Mouse (Mus musculus) ES-E14 (cell line): ENCODE results near the gene Ush2a. TPM values are rescaled to one million over a fixed set of nuclear protein-coding genes. Genes with fewer than 3 reads are reported as not detected.
A peak's percentile ranks its signal among the peaks of the same experiment; 100 is the strongest.

Experiments used
- DNase-seq: peaks from one replicate; pipeline ENCODE4 v3.0.0-alpha.2; 2013; ENCODE audit warnings: low read depth, low spot score
- H3K27ac ChIP-seq: 2 replicates; pipeline ENCODE4 v1.5.1; 2012; ENCODE audit warnings: low read depth, mild to moderate bottlenecking, low read length, moderate library complexity, mixed read lengths; ENCODE audit not compliant: poor library complexity, insufficient read depth, severe bottlenecking
- H3K36me3 ChIP-seq: 2 replicates; pipeline ENCODE4 v1.6.1; 2012; ENCODE audit warnings: mild to moderate bottlenecking, low read length, moderate library complexity, mixed read lengths; ENCODE audit not compliant: control insufficient read depth, poor library complexity, insufficient read depth, severe bottlenecking
- H3K4me1 ChIP-seq, 2 experiments: fragments of 150-350 bp in 1 of 2; sonication (generic) in 1 of 2; 2 replicates each; pipeline ENCODE4 v1.6.1; 2012; ENCODE audit warnings: low read length in 2 of 2, mild to moderate bottlenecking in 1 of 2, mixed read lengths in 1 of 2; ENCODE audit not compliant: control insufficient read depth in 2 of 2, insufficient read depth in 2 of 2, poor library complexity in 1 of 2
- H3K4me3 ChIP-seq, 2 experiments: fragments of 150-350 bp in 1 of 2; sonication (generic) in 1 of 2; 2 replicates each; pipeline ENCODE4 v1.5.1; 2012; ENCODE audit warnings: low read length in 2 of 2, low read depth in 1 of 2, mild to moderate bottlenecking in 1 of 2, mixed read lengths in 1 of 2; ENCODE audit not compliant: insufficient read depth in 1 of 2, poor library complexity in 1 of 2, severe bottlenecking in 1 of 2
- H3K9ac ChIP-seq: 2 replicates; pipeline ENCODE4 v1.6.1; 2012; ENCODE audit warnings: low read depth, mild to moderate bottlenecking, low read length, mixed read lengths; ENCODE audit not compliant: poor library complexity, insufficient read depth, severe bottlenecking
- H3K9me3 ChIP-seq: fragments of 150-350 bp; sonication (generic); 2 replicates; pipeline ENCODE4 v1.6.1; 2012; ENCODE audit warnings: low read depth, mild to moderate bottlenecking, low read length; ENCODE audit not compliant: control insufficient read depth, insufficient read depth
- CHD2 ChIP-seq: IDR thresholded peaks from 2 replicates; pipeline ENCODE4 v1.6.1; 2014; ENCODE audit warnings: mild to moderate bottlenecking, low read depth, low read length, inconsistent platforms
- HCFC1 ChIP-seq: IDR thresholded peaks from 2 replicates; pipeline ENCODE4 v1.6.1; 2012; ENCODE audit warnings: low read length, inconsistent platforms, borderline replicate concordance; ENCODE audit not compliant: insufficient read depth
- MAFK ChIP-seq: IDR thresholded peaks from 2 replicates; pipeline ENCODE4 v1.6.1; 2014; ENCODE audit warnings: mild to moderate bottlenecking, low read depth, low read length, inconsistent platforms; ENCODE audit not compliant: insufficient read depth
- ZC3H11A ChIP-seq: IDR thresholded peaks from 2 replicates; pipeline ENCODE4 v1.6.1; 2012; ENCODE audit warnings: low read depth, mild to moderate bottlenecking, inconsistent platforms, low read length, borderline replicate concordance
- ZNF384 ChIP-seq: IDR thresholded peaks from 2 replicates; pipeline ENCODE4 v1.6.1; 2012; ENCODE audit warnings: low read depth, low read length, inconsistent platforms
- in situ Hi-C, 2 experiments: fragments of 600-800 bp; cut with MboI; formaldehyde crosslinking; loops; one replicate each; pipeline ENCODE4 v1.15.1; 2025; ENCODE audit warnings: low sequenced_read_pairs in 2 of 2, inconsistent platforms in 1 of 2; ENCODE audit not compliant: unreplicated experiment in 2 of 2
- total RNA-seq: library from RNA; depleted of rRNA; stranded (reverse); fragments of 300-350 nt; gene quantifications from 2 replicates; pipeline ENCODE4 v1.2.3, GENCODE M21; 2012

The Ush2a gene
- total RNA-seq, 1 experiment, result 0.22 TPM

GRCm38 (mm10) chr1:188675511-188675863 is 413.7 kb downstream of the Ush2a start:
- Histone ChIP-seq H3K4me3 (no peak overlapping the region), H3K4me1 (no peaks in the 10 kb centered on the region), H3K27ac (no peak overlapping the region), H3K36me3 (no peaks in the 10 kb centered on the region), H3K9me3 (no peaks in the 10 kb centered on the region), H3K9ac (no peak overlapping the region)
- TF ChIP-seq ZNF384 (no peak), CHD2 (no peak), MAFK (no peak)
- in situ Hi-C loops, result no loop called here
- DNase-seq, result no peak

- TF ChIP-seq ZC3H11A (no peak), HCFC1 (no peak), CHD2 (no peak), MAFK (no peak), ZNF384 (no peak)
- H3K4me1 ChIP-seq, result no peaks in the 10 kb centered on the region
- H3K9me3 ChIP-seq, result no peaks in the 10 kb centered on the region
- H3K9ac ChIP-seq, result no peak overlapping the region
- DNase-seq, result no peak
- H3K27ac ChIP-seq, result no peak overlapping the region
- H3K36me3 ChIP-seq, result no peaks in the 10 kb centered on the region
- no peak overlapping the region for H3K4me3 ChIP-seq
- in situ Hi-C loops, result no loop called here
Measured at GRCm38 (mm10) chr1:188678189-188678588, 416.4 kb downstream of the Ush2a start.

- Histone ChIP-seq H3K4me1 (no peaks in the 10 kb centered on the region), H3K4me3 (no peak overlapping the region), H3K27ac (no peak overlapping the region), H3K9me3 (no peaks in the 10 kb centered on the region), H3K9ac (no peak overlapping the region), H3K36me3 (no peaks in the 10 kb centered on the region)
- TF ChIP-seq ZC3H11A (no peak), CHD2 (no peak), HCFC1 (no peak), MAFK (no peak)
- in situ Hi-C loops, result no loop called here
- DNase-seq, result no peak
Measured at GRCm38 (mm10) chr1:188686362-188686761, 424.5 kb downstream of the Ush2a start.

- no peaks in the 10 kb centered on the region for H3K9me3 ChIP-seq
- no peak overlapping the region for H3K9ac ChIP-seq
- DNase-seq, result no peak
- H3K4me3 ChIP-seq, result no peak overlapping the region
- H3K4me1 ChIP-seq, result no peaks in the 10 kb centered on the region
- in situ Hi-C loops, result no loop called here
- TF ChIP-seq HCFC1, result no peak
- no peak for TF ChIP-seq CHD2
- no peak for TF ChIP-seq MAFK
- no peak for TF ChIP-seq ZNF384
- H3K36me3 ChIP-seq, result no peaks in the 10 kb centered on the region
- H3K27ac ChIP-seq, result no peak overlapping the region
Measured at GRCm38 (mm10) chr1:188696295-188696694, 434.5 kb downstream of the Ush2a start.

- in situ Hi-C loops, result no loop called here
- H3K4me1 ChIP-seq, result no peaks in the 10 kb centered on the region
- TF ChIP-seq HCFC1, result no peak
- 0 out of 2 replicates have a peak, but pooled peaks have one; percentile 37 for TF ChIP-seq ZC3H11A
- peak; percentile 41 for DNase-seq
- no peak overlapping the region for H3K27ac ChIP-seq
- H3K9ac ChIP-seq, result no peak overlapping the region
- no peak overlapping the region for H3K4me3 ChIP-seq
- no peaks in the 10 kb centered on the region for H3K9me3 ChIP-seq
- no peaks in the 10 kb centered on the region for H3K36me3 ChIP-seq
Measured at GRCm38 (mm10) chr1:188708176-188708575, 446.4 kb downstream of the Ush2a start.
